Mouse (Mus musculus): ENCODE measurements around the gene Ace. TPM values are rescaled to one million over a fixed set of nuclear protein-coding genes. Genes with fewer than 3 reads are reported as not detected.
A peak's percentile ranks its signal among the peaks of the same experiment; 100 is the strongest.

Gene Ace
- polyA plus RNA-seq, 1 experiment from 2014 or later = 2.1 TPM

DNA sequence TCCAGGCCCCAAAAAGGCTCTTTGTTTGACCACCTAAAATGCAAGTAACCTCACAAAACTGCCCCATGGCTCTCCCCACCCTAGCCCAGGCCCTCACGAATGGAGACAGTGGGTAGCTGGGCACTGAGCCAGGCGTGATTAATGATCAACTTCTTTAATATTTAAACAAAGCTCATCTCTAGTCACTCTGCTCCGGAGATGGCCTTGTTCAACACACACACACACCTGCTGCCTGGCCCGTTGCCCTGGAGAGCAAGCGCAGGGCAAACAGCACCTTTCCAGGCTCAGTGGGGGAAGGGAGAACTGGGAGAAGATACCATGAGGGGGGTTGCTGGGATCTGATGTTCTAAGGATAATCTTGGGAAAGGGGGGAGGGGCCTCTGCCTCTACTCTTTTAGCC is 38.2 kb downstream of the Ace start:
- no peak overlapping the region for H3K4me3 ChIP-seq (ENCODE audit: low read depth, low read length)
- no peaks in the 10 kb centered on the region for H3K9me3 ChIP-seq (ENCODE audit: control insufficient read depth, low read length)
- H3K4me1 ChIP-seq (replicated peaks; ENCODE audit: control insufficient read depth, insufficient read depth) = 0 out of 2 replicates have a peak, but pooled peaks cover 2% of the 10 kb centered on the region
- TF ChIP-seq CTCF (IDR thresholded peaks at IDR 0.05; ENCODE audit: low read depth) (no peak), EP300 (optimal IDR thresholded peaks at IDR 0.05) (no peak)
- DNase-seq (ENCODE audit: low spot score) = no peak
- H3K27ac ChIP-seq (replicated peaks) = no peak overlapping the region
- ATAC-seq (ENCODE audit: low FRiP score, low TSS enrichment) = no peak
- H3K27me3 ChIP-seq (ENCODE audit: control insufficient read depth, insufficient read depth, low read length) = no peaks in the 10 kb centered on the region
- H3K4me2 ChIP-seq (replicated peaks; ENCODE audit: low read depth) = no peak overlapping the region
- no peaks in the 10 kb centered on the region for H3K36me3 ChIP-seq (ENCODE audit: control insufficient read depth, insufficient read depth, low read length)
- WGBS = 14% methylated on average over 5 of the region's 5 CpGs
- no peak overlapping the region for H3K9ac ChIP-seq (ENCODE audit: low read length)

GRCm38 (mm10) chr11:106007821-106008220 is 40.1 kb downstream of the Ace start, which contains the start of gene Kcnh6:
Kcnh6 (plus strand) TSS chr11:106008124.
- H3K27ac ChIP-seq (replicated peaks) = no peak within 1 kb of the TSS
- H3K9ac ChIP-seq (ENCODE audit: low read length) = no peak within 1 kb of the TSS
- H3K36me3 ChIP-seq (ENCODE audit: control insufficient read depth, insufficient read depth, low read length) = no peaks in the 10 kb centered on the region
- peak within 1 kb of the TSS; percentile 20 for H3K4me3 ChIP-seq (ENCODE audit: low read depth, low read length)
- peak; percentile 84 for DNase-seq (ENCODE audit: low spot score)
- peak within 1 kb of the TSS; percentile 55 for H3K4me2 ChIP-seq (replicated peaks; ENCODE audit: low read depth)
- no peaks in the 10 kb centered on the region for H3K9me3 ChIP-seq (ENCODE audit: control insufficient read depth, low read length)
- peak; percentile 62; the same call in 1 of the 2 replicates for ATAC-seq (ENCODE audit: low FRiP score, low TSS enrichment)
- H3K27me3 ChIP-seq (ENCODE audit: control insufficient read depth, insufficient read depth, low read length) = no peaks in the 10 kb centered on the region
- 0 out of 2 replicates have a peak, but pooled peaks cover 2% of the 10 kb centered on the region for H3K4me1 ChIP-seq (replicated peaks; ENCODE audit: control insufficient read depth, insufficient read depth)
- 0% methylated on average over 22 of the region's 25 CpGs for whole genome bisulfite sequencing
- TF ChIP-seq CTCF (IDR thresholded peaks at IDR 0.05; ENCODE audit: low read depth) (no peak), EP300 (optimal IDR thresholded peaks at IDR 0.05) (no peak)

DNA sequence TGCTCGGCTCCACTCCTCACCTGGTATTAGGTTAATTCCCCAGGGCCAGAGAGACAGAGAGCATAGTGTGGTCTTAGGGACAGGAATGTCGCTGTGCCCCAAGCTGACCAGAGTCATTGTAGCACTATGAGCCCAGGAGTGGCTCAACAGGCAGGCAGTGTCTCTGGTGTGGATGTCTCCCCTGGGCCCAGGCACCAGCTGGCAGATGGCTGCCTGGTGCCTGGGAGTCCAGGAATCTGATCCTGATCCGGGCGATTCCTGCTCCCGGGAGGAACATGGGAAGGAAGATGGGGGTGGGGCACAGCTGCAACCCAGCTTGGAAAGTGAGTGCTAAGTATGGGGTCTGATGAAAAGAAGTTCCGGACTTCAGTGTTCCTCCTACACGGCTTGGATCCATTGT is 45.0 kb downstream of the Ace start:
- no peaks in the 10 kb centered on the region for H3K9me3 ChIP-seq (ENCODE audit: control insufficient read depth, low read length)
- H3K9ac ChIP-seq (ENCODE audit: low read length) = no peak overlapping the region
- no peak overlapping the region for H3K4me2 ChIP-seq (replicated peaks; ENCODE audit: low read depth)
- ATAC-seq (ENCODE audit: low FRiP score, low TSS enrichment) (no peak), DNase-seq (ENCODE audit: low spot score) (no peak)
- H3K4me1 ChIP-seq (replicated peaks; ENCODE audit: control insufficient read depth, insufficient read depth) = 0 out of 2 replicates have a peak, but pooled peaks cover 2% of the 10 kb centered on the region
- no peaks in the 10 kb centered on the region for H3K27me3 ChIP-seq (ENCODE audit: control insufficient read depth, insufficient read depth, low read length)
- TF ChIP-seq CTCF (IDR thresholded peaks at IDR 0.05; ENCODE audit: low read depth) (no peak), EP300 (optimal IDR thresholded peaks at IDR 0.05) (no peak)
- no peak overlapping the region for H3K27ac ChIP-seq (replicated peaks)
- H3K36me3 ChIP-seq (ENCODE audit: control insufficient read depth, insufficient read depth, low read length) = no peaks in the 10 kb centered on the region
- WGBS = 54% methylated on average over 7 of the region's 7 CpGs
- no peak overlapping the region for H3K4me3 ChIP-seq (ENCODE audit: low read depth, low read length)

GRCm38 (mm10) chr11:106013556-106014225 is 45.9 kb downstream of the Ace start:
- 48% methylated on average over 11 of the region's 11 CpGs for WGBS
- no peak for TF ChIP-seq EP300 (optimal IDR thresholded peaks at IDR 0.05)
- no peak for TF ChIP-seq CTCF (IDR thresholded peaks at IDR 0.05; ENCODE audit: low read depth)
- Histone ChIP-seq H3K27me3 (ENCODE audit: control insufficient read depth, insufficient read depth, low read length) (no peaks in the 10 kb centered on the region), H3K4me1 (replicated peaks; ENCODE audit: control insufficient read depth, insufficient read depth) (no peaks in the 10 kb centered on the region), H3K27ac (replicated peaks) (no peak overlapping the region), H3K9ac (ENCODE audit: low read length) (no peak overlapping the region), H3K4me3 (ENCODE audit: low read depth, low read length) (no peak overlapping the region), H3K9me3 (ENCODE audit: control insufficient read depth, low read length) (no peaks in the 10 kb centered on the region), H3K36me3 (ENCODE audit: control insufficient read depth, insufficient read depth, low read length) (no peaks in the 10 kb centered on the region), H3K4me2 (replicated peaks; ENCODE audit: low read depth) (no peak overlapping the region)
- peak; percentile 18; the same call in 1 of the 2 replicates for ATAC-seq (ENCODE audit: low FRiP score, low TSS enrichment)
- peak; percentile 42 for DNase-seq (ENCODE audit: low spot score)

- Histone ChIP-seq H3K4me1 (replicated peaks; ENCODE audit: control insufficient read depth, insufficient read depth) (peaks cover 4% of the 10 kb centered on the region; the same call in 1 of the 2 replicates), H3K27ac (replicated peaks) (no peak overlapping the region), H3K27me3 (ENCODE audit: control insufficient read depth, insufficient read depth, low read length) (no peaks in the 10 kb centered on the region), H3K9ac (ENCODE audit: low read length) (no peak overlapping the region), H3K36me3 (ENCODE audit: control insufficient read depth, insufficient read depth, low read length) (no peaks in the 10 kb centered on the region), H3K4me2 (replicated peaks; ENCODE audit: low read depth) (no peak overlapping the region), H3K4me3 (ENCODE audit: low read depth, low read length) (no peak overlapping the region), H3K9me3 (ENCODE audit: control insufficient read depth, low read length) (no peaks in the 10 kb centered on the region)
- ATAC-seq (ENCODE audit: low FRiP score, low TSS enrichment) (no peak), DNase-seq (ENCODE audit: low spot score) (no peak)
- no peak for TF ChIP-seq EP300 (optimal IDR thresholded peaks at IDR 0.05)
- TF ChIP-seq CTCF (IDR thresholded peaks at IDR 0.05; ENCODE audit: low read depth) = no peak
- 58% methylated on average over 5 of the region's 5 CpGs for WGBS
Observed at GRCm38 (mm10) chr11:106016440-106016839, 48.7 kb downstream of the Ace start.

GRCm38 (mm10) chr11:106020051-106020763 is 52.5 kb downstream of the Ace start:
- Histone ChIP-seq H3K27me3 (ENCODE audit: control insufficient read depth, insufficient read depth, low read length) (no peaks in the 10 kb centered on the region), H3K9me3 (ENCODE audit: control insufficient read depth, low read length) (no peaks in the 10 kb centered on the region), H3K4me3 (ENCODE audit: low read depth, low read length) (peak overlapping the region; percentile 17), H3K4me1 (replicated peaks; ENCODE audit: control insufficient read depth, insufficient read depth) (peaks cover 4% of the 10 kb centered on the region; the same call in 1 of the 2 replicates), H3K9ac (ENCODE audit: low read length) (no peak overlapping the region; the same call in 1 of the 2 replicates), H3K4me2 (replicated peaks; ENCODE audit: low read depth) (peak overlapping the region; percentile 42), H3K36me3 (ENCODE audit: control insufficient read depth, insufficient read depth, low read length) (no peaks in the 10 kb centered on the region), H3K27ac (replicated peaks) (no peak overlapping the region)
- DNase-seq (ENCODE audit: low spot score) (peak; percentile 48), ATAC-seq (ENCODE audit: low FRiP score, low TSS enrichment) (no peak)
- no peak for TF ChIP-seq CTCF (IDR thresholded peaks at IDR 0.05; ENCODE audit: low read depth)
- no peak for TF ChIP-seq EP300 (optimal IDR thresholded peaks at IDR 0.05)
- under 1% methylated on average over 50 of the region's 50 CpGs for WGBS
